Mouse (Mus musculus): Measurements from ENCODE around the gene Cd96. TPM values are rescaled to one million over a fixed set of nuclear protein-coding genes. Genes with fewer than 3 reads are reported as not detected.

Cd96 gene
- polyA plus RNA-seq, 1 experiment from 2014 or later: 0.21 TPM

GRCm38 (mm10) chr16:46117645-46118044, 2.4 kb downstream of the Cd96 start:
- Histone ChIP-seq H3K9ac (ENCODE audit: low read length) (no peak overlapping the region), H3K36me3 (ENCODE audit: control insufficient read depth, insufficient read depth, low read length) (no peaks in the 10 kb centered on the region), H3K27me3 (ENCODE audit: control insufficient read depth, insufficient read depth, low read depth, low read length) (no peaks in the 10 kb centered on the region), H3K9me3 (ENCODE audit: control insufficient read depth, low read length) (no peaks in the 10 kb centered on the region), H3K4me3 (ENCODE audit: low read length) (no peak overlapping the region), H3K27ac (ENCODE audit: low read length) (no peak overlapping the region), H3K4me1 (replicated peaks; ENCODE audit: control insufficient read depth, insufficient read depth, low read length) (no peaks in the 10 kb centered on the region), H3K4me2 (ENCODE audit: low read depth, low read length) (no peak overlapping the region)
- WGBS: 79% methylated on average over 3 of the region's 3 CpGs
- ATAC-seq (ENCODE audit: low read depth): no peak

GRCm38 (mm10) chr16:46114727-46115126, 5.3 kb downstream of the Cd96 start:
- Histone ChIP-seq H3K4me1 (replicated peaks; ENCODE audit: control insufficient read depth, insufficient read depth, low read length) (no peaks in the 10 kb centered on the region), H3K9ac (ENCODE audit: low read length) (no peak overlapping the region), H3K27me3 (ENCODE audit: control insufficient read depth, insufficient read depth, low read depth, low read length) (no peaks in the 10 kb centered on the region), H3K9me3 (ENCODE audit: control insufficient read depth, low read length) (no peaks in the 10 kb centered on the region), H3K4me3 (ENCODE audit: low read length) (no peak overlapping the region), H3K4me2 (ENCODE audit: low read depth, low read length) (no peak overlapping the region), H3K27ac (ENCODE audit: low read length) (no peak overlapping the region), H3K36me3 (ENCODE audit: control insufficient read depth, insufficient read depth, low read length) (no peaks in the 10 kb centered on the region)
- 51% methylated on average over 2 of the region's 2 CpGs for WGBS
- no peak for ATAC-seq (ENCODE audit: low read depth)

- ATAC-seq (ENCODE audit: low read depth): no peak
Observed at GRCm38 (mm10) chr16:46109536-46109935, 10.5 kb downstream of the Cd96 start.

DNA sequence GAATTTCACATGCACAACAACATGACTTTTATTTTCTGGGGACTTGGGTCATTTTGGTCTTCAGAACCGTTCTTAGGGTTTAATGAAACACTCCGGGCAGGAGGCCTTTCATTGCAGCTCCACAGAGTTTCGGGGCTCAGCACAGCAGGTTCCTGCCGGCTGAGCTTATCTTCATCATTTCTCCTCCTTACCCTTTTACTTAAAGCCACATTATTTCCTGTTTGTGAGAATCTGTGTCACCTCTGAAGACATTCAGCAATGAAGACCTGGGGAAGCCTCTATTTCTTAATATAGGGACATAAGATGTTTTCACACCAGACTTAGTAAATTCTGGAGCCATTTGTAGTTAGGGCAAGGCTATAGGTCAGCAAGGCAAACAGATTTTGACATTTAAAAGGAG, 12.6 kb downstream of the Cd96 start:
- Histone ChIP-seq H3K36me3 (ENCODE audit: control insufficient read depth, insufficient read depth, low read length) (no peaks in the 10 kb centered on the region), H3K4me1 (replicated peaks; ENCODE audit: control insufficient read depth, insufficient read depth, low read length) (no peaks in the 10 kb centered on the region), H3K9me3 (ENCODE audit: control insufficient read depth, low read length) (no peaks in the 10 kb centered on the region), H3K27ac (ENCODE audit: low read length) (no peak overlapping the region), H3K4me3 (ENCODE audit: low read length) (no peak overlapping the region), H3K27me3 (ENCODE audit: control insufficient read depth, insufficient read depth, low read depth, low read length) (no peaks in the 10 kb centered on the region), H3K9ac (ENCODE audit: low read length) (no peak overlapping the region), H3K4me2 (ENCODE audit: low read depth, low read length) (no peak overlapping the region)
- no peak for ATAC-seq (ENCODE audit: low read depth)
- 72% methylated on average over 4 of the region's 4 CpGs for WGBS

More at GRCm38 (mm10) chr16:46109536-46109935, 10.5 kb downstream of the Cd96 start:
- no peak overlapping the region for H3K9ac ChIP-seq (ENCODE audit: low read length)
- no peak overlapping the region for H3K27ac ChIP-seq (ENCODE audit: low read length)
- H3K36me3 ChIP-seq (ENCODE audit: control insufficient read depth, insufficient read depth, low read length): no peaks in the 10 kb centered on the region
- WGBS: 41% methylated on average over 8 of the region's 8 CpGs
- H3K4me1 ChIP-seq (replicated peaks; ENCODE audit: control insufficient read depth, insufficient read depth, low read length): no peaks in the 10 kb centered on the region
- no peak overlapping the region for H3K4me3 ChIP-seq (ENCODE audit: low read length)
- no peaks in the 10 kb centered on the region for H3K9me3 ChIP-seq (ENCODE audit: control insufficient read depth, low read length)
- no peaks in the 10 kb centered on the region for H3K27me3 ChIP-seq (ENCODE audit: control insufficient read depth, insufficient read depth, low read depth, low read length)
- no peak overlapping the region for H3K4me2 ChIP-seq (ENCODE audit: low read depth, low read length)

DNA sequence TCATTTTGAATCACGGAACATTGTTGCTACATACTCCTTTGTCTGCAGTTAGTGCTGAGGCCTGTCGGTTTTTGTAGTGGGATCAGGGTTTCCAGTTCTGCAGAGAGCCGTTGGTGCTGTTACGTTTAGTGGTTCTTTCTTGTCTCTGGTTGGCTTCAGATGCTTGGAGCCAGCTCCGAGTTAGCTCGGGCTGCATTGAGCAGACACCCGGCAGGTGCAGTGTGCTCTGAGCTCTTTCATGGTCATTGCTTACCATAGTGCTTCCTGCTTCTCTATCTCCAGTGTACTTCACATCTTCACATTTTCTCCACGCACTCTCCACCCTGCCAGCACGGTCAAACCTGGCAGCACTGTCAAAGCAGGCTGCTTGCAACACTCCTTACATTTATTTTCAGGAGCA, 15.6 kb downstream of the Cd96 start:
- ATAC-seq (ENCODE audit: low read depth): no peak
- no peak overlapping the region for H3K27ac ChIP-seq (ENCODE audit: low read length)
- H3K4me3 ChIP-seq (ENCODE audit: low read length): no peak overlapping the region
- H3K4me2 ChIP-seq (ENCODE audit: low read depth, low read length): no peak overlapping the region
- WGBS: 71% methylated on average over 9 of the region's 9 CpGs
- H3K9ac ChIP-seq (ENCODE audit: low read length): no peak overlapping the region
- H3K36me3 ChIP-seq (ENCODE audit: control insufficient read depth, insufficient read depth, low read length): no peaks in the 10 kb centered on the region
- no peaks in the 10 kb centered on the region for H3K9me3 ChIP-seq (ENCODE audit: control insufficient read depth, low read length)
- H3K4me1 ChIP-seq (replicated peaks; ENCODE audit: control insufficient read depth, insufficient read depth, low read length): no peaks in the 10 kb centered on the region
- H3K27me3 ChIP-seq (ENCODE audit: control insufficient read depth, insufficient read depth, low read depth, low read length): no peaks in the 10 kb centered on the region

- no peak for ATAC-seq (ENCODE audit: low read depth)
- H3K36me3 ChIP-seq (ENCODE audit: control insufficient read depth, insufficient read depth, low read length): no peaks in the 10 kb centered on the region
- H3K27ac ChIP-seq (ENCODE audit: low read length): no peak overlapping the region
- H3K9ac ChIP-seq (ENCODE audit: low read length): no peak overlapping the region
- no peaks in the 10 kb centered on the region for H3K9me3 ChIP-seq (ENCODE audit: control insufficient read depth, low read length)
- H3K4me2 ChIP-seq (ENCODE audit: low read depth, low read length): no peak overlapping the region
- 49% methylated on average over 2 of the region's 2 CpGs for WGBS
- H3K4me1 ChIP-seq (replicated peaks; ENCODE audit: control insufficient read depth, insufficient read depth, low read length): no peaks in the 10 kb centered on the region
- no peaks in the 10 kb centered on the region for H3K27me3 ChIP-seq (ENCODE audit: control insufficient read depth, insufficient read depth, low read depth, low read length)
- no peak overlapping the region for H3K4me3 ChIP-seq (ENCODE audit: low read length)
Observed at GRCm38 (mm10) chr16:46101748-46102147, 18.3 kb downstream of the Cd96 start.

- H3K9me3 ChIP-seq (ENCODE audit: control insufficient read depth, low read length): no peaks in the 10 kb centered on the region
- WGBS: 45% methylated on average over 2 of the region's 2 CpGs
- H3K9ac ChIP-seq (ENCODE audit: low read length): no peak overlapping the region
- no peaks in the 10 kb centered on the region for H3K36me3 ChIP-seq (ENCODE audit: control insufficient read depth, insufficient read depth, low read length)
- H3K27me3 ChIP-seq (ENCODE audit: control insufficient read depth, insufficient read depth, low read depth, low read length): no peaks in the 10 kb centered on the region
- no peak overlapping the region for H3K4me2 ChIP-seq (ENCODE audit: low read depth, low read length)
- no peaks in the 10 kb centered on the region for H3K4me1 ChIP-seq (replicated peaks; ENCODE audit: control insufficient read depth, insufficient read depth, low read length)
- no peak for ATAC-seq (ENCODE audit: low read depth)
- H3K27ac ChIP-seq (ENCODE audit: low read length): no peak overlapping the region
- no peak overlapping the region for H3K4me3 ChIP-seq (ENCODE audit: low read length)
Observed at GRCm38 (mm10) chr16:46100286-46100685, 19.8 kb downstream of the Cd96 start.

DNA sequence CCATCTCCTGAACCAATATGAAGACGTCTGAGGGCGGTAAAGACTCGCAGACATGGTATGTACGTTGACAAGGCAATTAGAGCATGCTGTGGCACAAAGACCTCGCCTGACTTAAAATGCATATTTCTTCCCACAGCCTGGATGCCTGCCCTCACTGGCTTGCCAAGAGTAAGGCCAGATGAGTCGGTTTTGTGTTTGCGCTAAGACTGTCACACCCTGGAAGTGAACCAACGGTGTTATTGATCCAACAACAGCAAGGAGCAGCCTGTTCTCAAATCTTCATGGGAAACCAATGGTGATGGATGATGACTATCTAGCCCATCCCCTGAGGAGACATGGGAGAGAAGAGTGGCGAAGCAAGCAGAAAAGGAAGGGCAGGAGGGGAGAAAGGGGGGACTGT, 22.6 kb downstream of the Cd96 start:
- no peak for ATAC-seq (ENCODE audit: low read depth)

GRCm38 (mm10) chr16:46094478-46094877, 25.6 kb downstream of the Cd96 start:
- Histone ChIP-seq H3K4me3 (ENCODE audit: low read length) (no peak overlapping the region), H3K9ac (ENCODE audit: low read length) (no peak overlapping the region), H3K27me3 (ENCODE audit: control insufficient read depth, insufficient read depth, low read depth, low read length) (no peaks in the 10 kb centered on the region), H3K27ac (ENCODE audit: low read length) (no peak overlapping the region), H3K4me1 (replicated peaks; ENCODE audit: control insufficient read depth, insufficient read depth, low read length) (no peaks in the 10 kb centered on the region), H3K4me2 (ENCODE audit: low read depth, low read length) (no peak overlapping the region), H3K9me3 (ENCODE audit: control insufficient read depth, low read length) (no peaks in the 10 kb centered on the region), H3K36me3 (ENCODE audit: control insufficient read depth, insufficient read depth, low read length) (no peaks in the 10 kb centered on the region)
- ATAC-seq (ENCODE audit: low read depth): peak; percentile 68
- WGBS: 52% methylated on average over 2 of the region's 2 CpGs

More for the DNA sequence above, 22.6 kb downstream of the Cd96 start:
- WGBS: 44% methylated on average over 9 of the region's 9 CpGs
- Histone ChIP-seq H3K36me3 (ENCODE audit: control insufficient read depth, insufficient read depth, low read length) (no peaks in the 10 kb centered on the region), H3K9ac (ENCODE audit: low read length) (no peak overlapping the region), H3K27ac (ENCODE audit: low read length) (no peak overlapping the region), H3K4me3 (ENCODE audit: low read length) (no peak overlapping the region), H3K4me1 (replicated peaks; ENCODE audit: control insufficient read depth, insufficient read depth, low read length) (no peaks in the 10 kb centered on the region), H3K9me3 (ENCODE audit: control insufficient read depth, low read length) (no peaks in the 10 kb centered on the region), H3K27me3 (ENCODE audit: control insufficient read depth, insufficient read depth, low read depth, low read length) (no peaks in the 10 kb centered on the region), H3K4me2 (ENCODE audit: low read depth, low read length) (no peak overlapping the region)

GRCm38 (mm10) chr16:46092935-46093334, 27.1 kb downstream of the Cd96 start:
- no peaks in the 10 kb centered on the region for H3K36me3 ChIP-seq (ENCODE audit: control insufficient read depth, insufficient read depth, low read length)
- H3K27me3 ChIP-seq (ENCODE audit: control insufficient read depth, insufficient read depth, low read depth, low read length): no peaks in the 10 kb centered on the region
- no peak overlapping the region for H3K9ac ChIP-seq (ENCODE audit: low read length)
- no peaks in the 10 kb centered on the region for H3K4me1 ChIP-seq (replicated peaks; ENCODE audit: control insufficient read depth, insufficient read depth, low read length)
- no peaks in the 10 kb centered on the region for H3K9me3 ChIP-seq (ENCODE audit: control insufficient read depth, low read length)
- ATAC-seq (ENCODE audit: low read depth): no peak
- no peak overlapping the region for H3K4me2 ChIP-seq (ENCODE audit: low read depth, low read length)
- no peak overlapping the region for H3K4me3 ChIP-seq (ENCODE audit: low read length)
- 78% methylated on average over 2 of the region's 2 CpGs for WGBS
- H3K27ac ChIP-seq (ENCODE audit: low read length): no peak overlapping the region
